Mouse (Mus musculus) C2C12 (cell line): ENCODE results near the gene Ksr2. TPM values are rescaled to one million over a fixed set of nuclear protein-coding genes. Genes with fewer than 3 reads are reported as not detected.

Experiments
- H3K27me3 ChIP-seq: one replicate; pipeline ENCODE4 v1.6.1; 2011; ENCODE audit not compliant: control insufficient read depth, insufficient read depth, insufficient read length
- H3K36me3 ChIP-seq: one replicate; pipeline ENCODE4 v1.6.1; 2011; ENCODE audit not compliant: control insufficient read depth, insufficient read depth
- H3K4me3 ChIP-seq: one replicate; pipeline ENCODE4 v1.5.1; 2011; ENCODE audit warnings: mild to moderate bottlenecking, control low read depth; ENCODE audit not compliant: poor library complexity, insufficient read depth, severe bottlenecking
- H3K79me2 ChIP-seq: one replicate; pipeline ENCODE4 v1.6.1; 2011; ENCODE audit not compliant: control insufficient read depth, insufficient read depth
- H3K79me3 ChIP-seq: one replicate; pipeline ENCODE4 v1.6.1; 2011; ENCODE audit warnings: low read depth, control low read depth
- H3ac ChIP-seq: one replicate; pipeline ENCODE3; 2011; ENCODE audit warnings: low read depth; ENCODE audit not compliant: control insufficient read depth, insufficient read length
- CEBPB ChIP-seq: IDR thresholded peaks from one replicate; pipeline ENCODE4 v1.6.1; 2011; ENCODE audit warnings: low read depth, mild to moderate bottlenecking, control low read depth, moderate library complexity
- CTCF ChIP-seq: IDR thresholded peaks from one replicate; pipeline ENCODE4 v1.5.1; 2011; ENCODE audit not compliant: control insufficient read depth, insufficient read depth, insufficient read length
- FOSL1 ChIP-seq: IDR thresholded peaks from one replicate; pipeline ENCODE4 v1.8.0; 2011; ENCODE audit warnings: mild to moderate bottlenecking, low read length; ENCODE audit not compliant: poor library complexity, insufficient read depth, severe bottlenecking
- MAX ChIP-seq: IDR thresholded peaks from one replicate; pipeline ENCODE4 v1.6.1; 2011; ENCODE audit warnings: mild to moderate bottlenecking, control low read depth
- MYOD1 ChIP-seq: IDR thresholded peaks from one replicate; pipeline ENCODE4 v1.6.1; 2011; ENCODE audit warnings: low read depth; ENCODE audit not compliant: control insufficient read depth, insufficient read length
- MYOG ChIP-seq: IDR thresholded peaks from one replicate; pipeline ENCODE4 v1.6.1; 2011; ENCODE audit not compliant: control insufficient read depth, insufficient read length; ENCODE audit errors: extremely low read depth
- USF1 ChIP-seq: IDR thresholded peaks from one replicate; pipeline ENCODE4 v1.6.1; 2011; ENCODE audit warnings: low read depth, mild to moderate bottlenecking, control low read depth, moderate library complexity
- polyA plus RNA-seq: library from polyadenylated mRNA; unstranded; fragments of >200 nt; fragmentation: generic; extraction: Trizol; gene quantifications from one replicate; pipeline ENCODE4 v1.2.1, GENCODE M21; 2012; ENCODE audit warnings: missing spikeins

Ksr2 gene
- polyA plus RNA-seq, 1 experiment: 0.01 TPM

DNA sequence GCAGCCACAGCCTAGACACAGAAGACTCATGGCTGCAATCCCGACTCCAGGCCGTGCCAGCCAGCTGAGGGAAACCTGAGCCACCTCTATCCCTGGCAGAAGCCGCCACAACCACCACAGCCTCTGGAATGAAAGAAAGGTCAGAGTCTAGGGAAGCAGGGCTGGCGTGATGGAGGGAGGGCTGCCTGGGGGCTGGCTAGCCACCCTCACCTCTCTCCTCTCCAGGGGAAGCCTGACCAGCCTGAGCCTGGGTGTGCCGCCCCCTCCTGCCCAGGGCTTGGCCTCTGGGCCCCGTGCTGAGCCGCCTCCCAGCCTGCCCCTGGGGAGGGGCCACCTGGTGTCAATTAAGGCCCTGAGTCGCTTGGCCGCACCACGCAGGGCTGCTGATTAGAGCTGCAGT lies 366.9 kb downstream of the Ksr2 start, which contains the start of gene Nos1:
Gene Nos1, plus strand, starts transcription at position 352 of the 400 bp plus-strand sequence.
- Histone ChIP-seq H3ac (no peak within 1 kb of the TSS), H3K4me3 (no peak within 1 kb of the TSS), H3K36me3 (no peaks in the 10 kb centered on the region), H3K79me3 (no peaks in the 10 kb centered on the region), H3K79me2 (no peaks in the 10 kb centered on the region), H3K27me3 (no peaks in the 10 kb centered on the region)
- TF ChIP-seq CTCF: no peak

DNA sequence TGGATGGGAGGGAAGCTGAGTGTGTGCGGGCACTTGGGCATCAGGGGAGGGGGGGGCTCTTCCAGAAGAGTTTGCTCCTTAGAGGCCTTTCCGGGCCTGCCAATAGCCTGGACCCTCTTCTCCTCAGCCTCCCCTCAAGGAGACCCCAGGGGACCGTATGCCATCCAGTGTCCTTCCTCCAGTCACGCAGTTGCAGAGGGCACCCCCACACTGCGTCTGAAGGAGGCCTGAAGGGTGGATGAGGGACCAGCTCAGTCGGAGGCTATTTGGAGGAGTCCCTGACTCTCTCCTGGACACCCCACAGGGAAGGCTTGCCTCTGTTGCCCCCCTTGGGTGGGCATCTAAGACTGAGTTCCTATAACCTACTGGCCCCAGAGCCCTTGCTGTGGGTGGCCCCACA lies 367.4 kb downstream of the Ksr2 start:
- H3ac ChIP-seq: no peak overlapping the region
- H3K36me3 ChIP-seq: no peaks in the 10 kb centered on the region
- H3K27me3 ChIP-seq: no peaks in the 10 kb centered on the region
- H3K79me3 ChIP-seq: no peaks in the 10 kb centered on the region
- H3K79me2 ChIP-seq: no peaks in the 10 kb centered on the region
- TF ChIP-seq MYOD1 (no peak), FOSL1 (no peak), USF1 (no peak), CTCF (no peak), MYOG (no peak), MAX (no peak), CEBPB (no peak)
- H3K4me3 ChIP-seq: no peak overlapping the region

DNA sequence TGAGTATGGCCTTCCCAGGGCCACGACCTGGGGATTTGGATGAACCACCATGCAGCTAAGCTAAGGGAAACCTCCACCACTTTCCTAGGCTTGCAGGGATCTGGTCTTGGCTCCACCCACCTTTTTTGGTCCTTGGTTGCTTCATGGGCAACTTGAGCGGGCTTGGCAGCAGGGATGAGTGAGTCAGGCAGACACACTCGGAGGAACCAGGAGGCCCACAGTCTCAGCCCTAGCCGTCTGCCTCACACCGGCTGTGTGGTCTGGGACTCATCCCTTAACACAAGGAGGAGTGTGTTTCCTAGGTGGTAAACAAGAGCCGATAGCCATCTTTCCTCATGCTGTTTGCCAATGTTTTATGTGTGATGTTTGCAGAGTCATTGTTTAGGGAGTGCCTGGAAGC lies 376.3 kb downstream of the Ksr2 start:
- no peaks in the 10 kb centered on the region for H3K36me3 ChIP-seq
- H3K27me3 ChIP-seq: no peaks in the 10 kb centered on the region
- no peaks in the 10 kb centered on the region for H3K79me3 ChIP-seq
- no peak overlapping the region for H3K4me3 ChIP-seq
- TF ChIP-seq CTCF (no peak), MYOG (no peak), FOSL1 (no peak), USF1 (no peak), CEBPB (no peak), MYOD1 (no peak), MAX (no peak)
- no peak overlapping the region for H3ac ChIP-seq
- H3K79me2 ChIP-seq: no peaks in the 10 kb centered on the region

DNA sequence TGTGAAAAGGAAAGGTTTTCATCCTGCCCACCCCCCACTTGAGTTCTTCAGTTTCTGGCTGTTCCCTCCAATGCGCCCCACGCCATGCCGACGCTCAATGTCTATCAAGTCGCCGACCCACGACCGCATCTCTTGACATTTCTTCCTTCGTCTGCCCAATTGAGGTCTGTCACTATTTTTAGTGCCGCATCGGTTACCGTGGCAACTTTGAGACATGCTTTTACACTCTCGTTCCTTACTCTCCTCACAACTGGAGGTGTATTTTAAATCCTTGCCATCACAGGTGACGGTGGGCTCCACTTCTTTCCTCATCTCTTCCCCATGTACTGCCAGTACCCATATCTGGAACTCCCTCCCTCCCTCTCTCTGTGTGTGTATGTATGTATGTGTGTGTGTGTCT lies 378.1 kb downstream of the Ksr2 start:
- no peak overlapping the region for H3ac ChIP-seq
- no peak overlapping the region for H3K4me3 ChIP-seq
- no peak for TF ChIP-seq CEBPB
- no peak for TF ChIP-seq MAX
- TF ChIP-seq CTCF: no peak
- TF ChIP-seq USF1: no peak
- TF ChIP-seq MYOD1: no peak
- TF ChIP-seq MYOG: no peak
- no peak for TF ChIP-seq FOSL1
- no peaks in the 10 kb centered on the region for H3K79me3 ChIP-seq
- no peaks in the 10 kb centered on the region for H3K36me3 ChIP-seq
- H3K27me3 ChIP-seq: no peaks in the 10 kb centered on the region
- H3K79me2 ChIP-seq: no peaks in the 10 kb centered on the region

DNA sequence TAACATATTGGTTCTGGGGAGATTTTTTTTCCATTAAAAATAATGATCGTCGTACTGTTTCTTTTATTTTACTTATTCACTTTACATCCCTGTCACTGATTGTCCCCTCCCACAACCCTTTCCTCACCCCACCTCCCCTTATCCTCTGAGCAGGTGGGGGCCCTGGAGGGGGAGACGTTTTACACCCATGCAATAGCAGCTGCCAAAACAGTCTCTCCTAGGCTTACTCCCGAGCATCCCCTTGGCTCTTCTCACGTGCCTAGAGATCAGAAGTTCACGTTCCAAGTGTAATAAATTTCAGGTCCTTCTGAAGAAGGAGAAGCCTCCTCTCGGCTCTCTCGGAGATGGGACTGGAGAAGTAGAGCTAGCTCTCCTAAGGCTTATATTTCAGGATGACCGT lies 387.0 kb downstream of the Ksr2 start:
- no peaks in the 10 kb centered on the region for H3K36me3 ChIP-seq
- no peaks in the 10 kb centered on the region for H3K27me3 ChIP-seq
- H3K79me2 ChIP-seq: no peaks in the 10 kb centered on the region
- TF ChIP-seq USF1: no peak
- TF ChIP-seq MYOD1: no peak
- TF ChIP-seq CTCF: no peak
- TF ChIP-seq CEBPB: no peak
- TF ChIP-seq MAX: no peak
- TF ChIP-seq FOSL1: no peak
- no peak for TF ChIP-seq MYOG
- no peak overlapping the region for H3ac ChIP-seq
- no peak overlapping the region for H3K4me3 ChIP-seq
- no peaks in the 10 kb centered on the region for H3K79me3 ChIP-seq

DNA sequence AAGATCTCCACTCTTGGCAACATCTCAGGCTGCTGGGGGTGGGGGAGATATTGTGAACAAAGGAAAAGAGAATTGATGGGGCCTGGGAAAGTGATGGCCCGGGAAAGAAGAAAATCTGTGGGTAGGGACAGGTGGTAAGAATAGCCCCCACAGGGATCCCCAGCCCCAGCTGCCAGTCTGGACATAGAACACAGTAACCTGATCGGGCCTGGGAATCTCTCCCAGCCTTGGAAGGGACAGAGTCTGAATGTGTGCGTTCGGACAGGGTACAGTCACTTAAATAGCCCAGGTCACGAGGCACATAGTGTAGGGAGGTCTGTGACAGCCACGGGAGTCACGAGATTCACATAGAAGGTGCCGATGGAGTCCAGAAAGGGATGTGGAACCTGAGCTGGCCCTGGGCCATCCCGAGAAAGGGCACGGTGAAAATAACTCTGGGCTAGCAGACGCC lies 388.3 kb downstream of the Ksr2 start:
- Histone ChIP-seq H3K79me2 (no peaks in the 10 kb centered on the region), H3K4me3 (no peak overlapping the region), H3K79me3 (no peaks in the 10 kb centered on the region), H3ac (no peak overlapping the region), H3K36me3 (no peaks in the 10 kb centered on the region), H3K27me3 (no peaks in the 10 kb centered on the region)
- TF ChIP-seq MYOG (no peak), MYOD1 (no peak), CTCF (no peak), FOSL1 (no peak), USF1 (no peak)
